Mouse (Mus musculus) spleen, adult 2 months (tissue): ENCODE data around the gene Pafah1b2.

Experiments used
- CTCF ChIP-seq: fragments of 200-500 bp; IDR thresholded peaks from 2 replicates; pipeline ENCODE4 v1.5.1; 2011; ENCODE audit warnings: mild to moderate bottlenecking, inconsistent platforms; ENCODE audit not compliant: insufficient read depth, insufficient read length, insufficient replicate concordance; ENCODE audit errors: extremely low read depth
- POLR2A ChIP-seq: fragments of 200-500 bp; IDR thresholded peaks from 2 replicates; pipeline ENCODE4 v1.6.1; 2011; ENCODE audit warnings: low read depth, low read length, inconsistent platforms

DNA sequence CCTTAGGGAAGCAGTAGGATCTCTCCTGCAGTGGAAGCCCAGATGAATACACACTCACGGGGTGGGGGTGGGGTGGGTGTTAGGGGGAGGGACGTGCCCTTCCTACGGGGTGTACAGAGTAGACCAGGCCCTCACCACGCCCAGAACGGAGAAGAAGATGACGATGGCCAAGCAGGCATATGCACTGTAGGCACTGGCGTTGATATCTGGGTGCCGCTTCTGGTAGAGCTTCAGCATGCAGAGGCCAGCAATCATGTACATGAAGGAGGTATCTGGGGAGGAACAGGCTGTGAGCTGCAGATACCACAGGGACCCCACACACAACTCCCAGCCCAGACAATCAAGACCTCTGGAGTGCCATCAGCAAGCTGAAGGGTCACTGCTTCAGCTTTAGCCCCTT is 69.6 kb downstream of the Pafah1b2 start:
- TF ChIP-seq CTCF, result no peak
- TF ChIP-seq POLR2A, result no peak
